Mouse (Mus musculus): ENCODE results near the gene Rbfox1.

- TF ChIP-seq GATA1 (IDR thresholded peaks at IDR 0.05; ENCODE audit: borderline replicate concordance, low read length), result no peak
- TF ChIP-seq FLI1 (IDR thresholded peaks at IDR 0.05; ENCODE audit: low read length), result no peak
These were observed 594.7 kb downstream of the Rbfox1 start for GRCm38 (mm10) chr16:6479616-6480410.

Data from megakaryocyte, embryonic 14.5 days (primary cell).